Mouse (Mus musculus) left cerebral cortex, postnatal 4 days (tissue): Measurements from ENCODE around the gene Cxcl3. TPM values are rescaled to one million over a fixed set of nuclear protein-coding genes. Genes with fewer than 3 reads are reported as not detected.

ENCODE experiments used
- DNase-seq: peaks from one replicate; pipeline ENCODE4 v3.0.0-alpha.2; 2022
- intact Hi-C: fragments of 180-260 bp; cut with DNase I; formaldehyde crosslinking; loops from one replicate; pipeline ENCODE4 v1.15.1; 2025
- total RNA-seq, 2 experiments: library from RNA; stranded (reverse); gene quantifications; 2 replicates each; pipeline ENCODE4 v1.2.3; 2021

Gene Cxcl3
- total RNA-seq: not detected

DNA sequence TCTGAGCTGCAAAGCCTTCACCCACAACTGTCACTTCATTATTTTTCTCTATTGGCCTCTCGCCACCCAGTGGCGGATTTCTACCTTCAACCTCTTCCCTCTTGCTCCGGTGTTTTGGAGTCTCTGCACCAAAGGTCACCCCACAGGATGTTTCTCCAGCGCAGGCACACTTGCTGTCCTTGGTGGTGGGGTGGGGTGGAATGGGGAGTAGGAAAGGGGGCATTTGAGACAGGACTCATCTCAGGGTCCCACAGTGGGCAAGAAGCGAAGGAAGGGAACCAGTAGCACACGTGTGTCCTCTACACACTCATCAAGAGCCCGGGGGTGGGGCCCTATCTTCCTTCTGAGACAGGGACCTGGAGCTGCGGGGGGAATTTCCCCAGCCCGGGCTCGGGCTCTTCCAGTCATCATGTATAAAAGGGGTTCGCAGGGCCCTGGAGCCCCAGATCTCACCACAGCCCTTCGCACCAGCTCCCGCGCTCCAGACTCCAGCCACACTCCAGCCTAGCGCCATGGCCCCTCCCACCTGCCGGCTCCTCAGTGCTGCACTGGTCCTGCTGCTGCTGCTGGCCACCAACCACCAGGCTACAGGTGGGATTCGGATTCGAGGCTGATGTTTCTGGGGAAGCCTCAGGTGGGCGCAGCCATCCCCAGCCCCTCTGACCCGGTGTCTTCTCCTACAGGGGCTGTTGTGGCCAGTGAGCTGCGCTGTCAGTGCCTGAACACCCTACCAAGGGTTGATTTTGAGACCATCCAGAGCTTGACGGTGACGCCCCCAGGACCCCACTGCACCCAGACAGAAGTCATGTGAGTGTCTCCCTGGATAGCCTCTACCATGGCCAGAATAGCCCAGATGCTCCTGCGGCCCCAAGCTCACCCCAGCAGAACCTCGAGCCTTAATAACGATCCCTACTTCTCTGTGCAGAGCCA, at the start of gene Cxcl3:
Gene Cxcl3 (plus strand): TSS at position 445 of the 930 bp plus-strand sequence.
- intact Hi-C loops: no loop called here

DNA sequence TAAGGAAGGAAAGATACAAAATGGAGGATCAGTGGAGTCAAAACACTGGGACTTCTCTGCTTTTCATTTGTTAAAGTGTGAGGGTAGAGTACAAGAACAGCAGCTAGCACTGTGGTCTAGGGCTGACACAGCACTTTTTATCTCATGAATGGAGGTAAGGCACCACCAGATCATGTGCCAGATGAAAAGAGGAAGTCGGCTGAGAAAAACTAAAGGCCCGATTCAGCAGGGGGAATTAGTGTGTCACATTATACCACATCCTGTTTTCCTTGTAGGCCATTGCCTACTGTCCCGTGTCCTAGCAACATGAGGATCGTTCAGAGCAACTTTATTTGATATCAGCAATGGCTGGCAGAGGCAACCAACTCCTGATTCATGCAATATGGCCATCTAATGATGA, 43.9 kb upstream of the Cxcl3 start:
- no peak for DNase-seq
- intact Hi-C loops: no loop called here

More for the DNA sequence above, at the start of gene Cxcl3:
- peak; percentile 24 for DNase-seq

DNA sequence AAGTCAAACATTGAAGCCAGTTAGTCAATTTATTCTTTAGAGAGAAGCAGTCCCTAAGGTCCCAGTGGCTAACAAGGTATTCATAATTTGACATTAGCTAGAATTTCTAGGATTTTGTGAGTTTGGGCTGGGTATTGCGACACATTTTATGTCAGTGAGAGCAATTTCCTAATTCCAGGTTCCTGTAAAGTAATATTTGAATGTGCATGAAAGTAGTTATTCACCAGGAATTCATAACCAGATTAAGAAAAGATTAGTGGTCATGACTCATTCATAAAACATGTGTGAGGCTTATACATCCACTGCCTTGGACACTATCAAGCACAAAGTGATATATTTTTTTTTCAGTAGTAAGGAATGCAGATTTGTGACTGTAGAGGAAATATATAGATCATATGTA, 32.0 kb upstream of the Cxcl3 start:
- intact Hi-C loops: no loop called here

DNA sequence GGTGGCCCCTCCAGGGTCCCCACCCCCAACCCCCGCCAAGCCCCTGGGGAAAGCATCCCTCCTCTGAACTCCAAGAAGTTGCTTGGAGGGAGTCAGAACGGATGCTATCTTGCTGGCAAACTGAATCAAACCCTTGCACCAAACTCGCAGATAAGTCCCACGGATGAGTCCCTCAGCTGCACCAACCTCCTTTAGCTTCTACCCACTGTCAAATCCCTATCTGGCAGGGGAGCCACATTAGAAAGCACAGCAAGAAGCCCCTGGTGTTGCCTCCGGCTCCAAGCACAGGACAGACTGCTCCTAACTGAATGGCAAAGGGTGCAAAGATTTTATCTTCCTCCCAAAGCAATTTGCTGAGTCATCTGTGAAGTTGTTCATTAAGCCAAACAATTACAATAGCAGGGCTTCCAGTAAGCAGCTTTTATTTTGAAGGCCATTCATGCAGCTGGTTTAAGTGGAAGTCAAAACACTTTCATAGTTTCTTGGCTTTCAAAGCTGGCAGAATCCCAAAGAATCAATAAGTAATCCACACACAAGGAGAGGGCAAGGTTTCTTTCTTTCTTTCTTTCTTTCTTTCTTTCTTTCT, 27.8 kb upstream of the Cxcl3 start:
- DNase-seq: no peak
- intact Hi-C loops: no loop called here

More for the DNA sequence above, 32.0 kb upstream of the Cxcl3 start:
- no peak for DNase-seq

DNA sequence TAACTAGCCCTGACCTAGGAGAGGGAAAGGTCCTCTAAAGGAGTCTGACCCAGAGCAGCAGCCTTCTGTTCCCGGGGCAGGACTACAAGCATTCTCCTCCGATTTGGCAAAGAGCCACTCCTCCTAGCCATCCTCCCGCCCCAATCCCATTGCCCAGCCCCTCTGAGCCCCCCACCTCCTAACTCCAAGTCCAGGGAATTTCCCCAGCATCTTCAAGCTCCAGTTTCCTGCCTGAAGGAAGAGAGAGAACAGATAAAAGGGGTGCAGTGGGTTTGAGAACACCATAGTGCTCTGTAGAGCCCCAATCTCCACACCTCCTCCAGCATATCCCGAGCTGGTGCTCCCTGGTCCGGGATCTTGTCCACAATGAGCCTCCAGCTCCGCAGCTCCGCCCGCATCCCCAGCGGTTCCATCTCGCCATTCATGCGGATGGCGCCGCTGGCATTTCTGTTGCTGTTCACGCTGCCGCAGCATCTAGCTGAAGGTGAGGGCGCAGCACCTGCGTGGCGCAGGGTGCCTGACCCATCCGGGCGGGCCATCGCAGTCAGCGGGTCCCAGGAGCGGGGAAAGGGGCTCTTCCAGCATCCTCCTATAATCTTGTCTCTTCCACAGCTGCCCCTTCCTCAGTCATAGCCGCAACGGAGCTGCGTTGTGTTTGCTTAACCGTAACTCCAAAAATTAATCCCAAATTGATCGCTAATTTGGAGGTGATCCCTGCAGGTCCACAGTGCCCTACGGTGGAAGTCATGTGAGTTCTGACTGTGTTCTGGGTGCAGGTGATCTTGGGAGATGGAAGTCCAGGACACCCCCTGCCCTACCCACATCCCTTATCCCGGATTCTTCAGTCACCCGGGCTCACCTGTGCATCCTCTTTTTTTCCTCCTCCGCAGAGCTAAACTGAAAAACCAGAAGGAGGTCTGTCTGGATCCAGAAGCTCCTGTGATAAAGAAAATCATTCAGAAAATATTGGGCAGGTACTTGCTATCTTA, 26.5 kb upstream of the Cxcl3 start, which contains the start of gene Cxcl5:
Gene Cxcl5 (plus strand): TSS at position 284 of the 989 bp plus-strand sequence.
- intact Hi-C loops: no loop called here
- DNase-seq: peak; percentile 10

DNA sequence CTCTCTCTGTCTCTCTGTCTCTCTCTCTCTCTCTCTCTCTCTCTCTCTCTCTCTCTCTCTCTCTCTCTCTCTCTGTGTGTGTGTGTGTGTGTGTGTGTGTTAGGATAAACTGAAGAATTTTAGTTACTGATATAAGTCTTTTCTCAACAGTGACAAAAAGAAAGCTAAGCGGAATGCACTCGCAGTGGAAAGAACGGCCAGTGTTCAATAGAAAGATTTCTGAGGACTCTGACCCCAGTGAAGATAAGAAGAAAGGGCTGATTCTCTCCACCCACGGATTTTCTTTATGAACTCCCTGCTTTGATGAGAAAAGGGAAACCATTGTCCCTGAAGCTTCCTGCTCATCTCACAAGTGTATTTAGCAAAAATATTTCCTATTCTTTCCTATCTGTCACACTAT, 25.6 kb upstream of the Cxcl3 start:
- intact Hi-C loops: no loop called here
- DNase-seq: no peak

DNA sequence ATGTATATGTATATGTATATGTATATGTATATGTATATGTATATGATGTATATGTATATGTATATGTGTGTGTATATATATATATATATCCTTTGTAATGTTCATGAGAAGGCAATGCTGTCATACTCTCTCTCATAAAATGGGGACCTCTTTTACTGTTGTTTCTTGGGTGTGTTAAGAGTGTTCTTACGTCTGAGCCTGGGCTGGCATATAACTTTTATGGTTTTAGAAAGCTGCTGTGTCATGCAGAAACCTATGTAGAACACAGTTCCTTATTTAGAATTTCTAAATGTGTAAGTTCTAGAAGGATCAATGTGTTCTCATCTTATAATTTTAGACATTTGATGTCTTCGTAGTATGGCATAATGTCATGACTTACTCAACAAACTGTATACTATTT, 25.1 kb upstream of the Cxcl3 start:
- DNase-seq: no peak
- intact Hi-C loops: no loop called here

DNA sequence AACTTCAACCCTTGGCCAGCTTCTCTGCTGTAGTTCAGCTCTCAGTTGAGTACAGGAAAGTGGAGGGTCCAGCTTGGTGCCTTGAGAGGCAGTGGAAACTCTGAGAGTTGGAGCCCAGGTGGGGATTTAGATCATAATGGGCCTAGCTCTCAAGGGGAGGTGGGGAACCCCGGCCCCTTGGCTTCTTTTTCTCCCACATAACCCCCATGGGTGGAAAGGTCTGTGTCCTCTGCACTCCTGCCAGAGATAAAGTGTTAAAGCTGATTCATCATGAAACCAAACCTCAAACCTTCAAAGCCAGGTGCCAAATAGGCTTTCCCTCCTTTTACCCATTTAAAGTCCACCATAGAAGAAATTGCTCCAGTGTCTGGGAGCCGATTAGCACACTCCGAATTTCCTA, 24.1 kb upstream of the Cxcl3 start:
- DNase-seq: no peak

DNA sequence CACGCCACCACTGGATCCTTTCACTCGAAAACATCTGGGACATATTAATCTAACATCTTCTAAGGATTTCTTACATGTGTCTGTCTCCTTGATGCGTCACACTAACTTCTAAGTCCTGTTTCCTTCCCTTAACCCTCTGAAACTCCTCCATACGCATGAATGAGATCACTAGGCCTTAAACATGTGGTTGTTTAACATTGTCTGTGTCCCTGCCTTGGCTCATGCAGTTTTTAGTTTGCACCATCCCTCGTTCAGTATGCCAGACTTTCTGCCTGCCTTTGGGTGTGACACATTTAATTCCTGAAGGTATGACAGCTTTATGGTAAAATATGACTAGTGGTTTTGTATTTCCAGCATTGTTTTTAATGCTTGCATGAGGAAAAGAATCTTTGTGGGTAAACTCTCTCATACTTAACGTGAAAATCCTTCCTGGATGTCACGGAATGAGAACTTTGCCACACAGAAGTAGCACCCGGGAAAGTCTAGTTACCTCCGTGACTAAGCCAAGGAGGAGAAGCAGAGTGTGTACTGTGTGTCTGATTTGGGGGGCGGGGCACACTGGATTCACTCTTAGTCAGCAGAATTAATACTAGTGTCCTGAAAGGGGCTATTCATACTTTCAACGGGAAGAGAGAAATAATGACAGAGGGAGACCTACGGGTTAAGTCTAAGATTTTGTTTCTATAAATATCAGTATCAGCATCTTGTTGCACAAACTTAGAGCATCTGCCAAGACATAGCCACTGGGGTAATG, 21.8 kb upstream of the Cxcl3 start:
- intact Hi-C loops: no loop called here

More for the DNA sequence above, 24.1 kb upstream of the Cxcl3 start:
- intact Hi-C loops: no loop called here

DNA sequence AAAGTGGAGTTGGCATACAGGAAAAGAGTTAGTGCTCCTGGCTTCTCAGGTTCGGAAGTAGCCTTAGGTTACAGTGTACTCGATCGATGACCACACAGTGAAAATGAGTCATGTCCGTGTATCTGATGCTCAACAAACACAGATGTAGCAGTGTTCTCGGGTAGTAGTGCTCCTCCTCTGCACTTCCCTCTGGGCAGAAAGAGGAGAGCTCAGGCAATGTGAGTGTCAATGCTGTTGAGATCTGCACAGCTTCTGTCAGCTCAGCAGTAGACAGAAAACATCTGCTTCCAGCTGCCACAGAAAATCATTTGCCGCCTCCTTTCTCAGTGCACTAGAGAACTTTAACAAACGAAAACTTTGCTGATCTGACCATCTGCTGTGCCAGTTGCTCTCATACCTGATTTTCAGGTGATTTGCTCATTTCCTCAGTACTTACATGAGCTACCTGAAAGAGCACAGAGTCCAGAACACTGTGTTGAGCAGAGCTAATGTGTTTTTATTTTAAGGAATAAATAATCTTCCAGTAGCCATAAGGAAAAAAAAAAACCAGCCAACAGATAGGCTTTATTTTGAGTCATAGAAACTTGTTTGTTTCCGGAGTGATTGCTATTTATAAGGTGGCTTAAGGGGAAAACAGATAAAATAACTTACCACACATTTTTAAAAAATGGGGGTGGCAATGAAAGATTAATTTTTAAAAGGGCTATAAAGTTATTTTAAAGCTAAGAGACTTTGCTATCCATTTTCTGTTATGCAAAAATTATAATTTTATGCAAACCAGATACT, 19.9 kb upstream of the Cxcl3 start:
- intact Hi-C loops: no loop called here
- no peak for DNase-seq

More for the DNA sequence above, 21.8 kb upstream of the Cxcl3 start:
- DNase-seq: no peak

DNA sequence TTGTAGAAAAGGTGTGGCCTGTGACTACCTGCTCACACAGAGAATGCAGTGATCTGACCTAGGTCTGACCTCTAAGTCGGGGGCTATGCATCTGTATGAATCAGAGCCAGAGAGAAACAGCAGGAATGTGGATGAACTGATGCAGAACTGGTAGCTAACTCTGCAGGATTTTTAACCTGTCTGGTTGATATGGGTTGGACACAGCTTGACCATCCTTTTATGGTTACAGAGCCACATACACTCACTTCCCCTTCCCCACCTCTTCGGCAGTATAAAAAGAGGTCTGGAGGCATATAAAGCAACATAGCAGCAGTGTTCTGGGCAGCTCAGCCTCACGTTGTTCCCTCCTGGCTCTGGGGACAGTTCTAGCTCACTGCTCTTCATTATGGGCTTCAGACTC, 17.7 kb upstream of the Cxcl3 start, which contains the start of gene Ppbp:
Gene Ppbp (plus strand): TSS at position 301 of the 400 bp plus-strand sequence.
- no peak for DNase-seq
- intact Hi-C loops: no loop called here

DNA sequence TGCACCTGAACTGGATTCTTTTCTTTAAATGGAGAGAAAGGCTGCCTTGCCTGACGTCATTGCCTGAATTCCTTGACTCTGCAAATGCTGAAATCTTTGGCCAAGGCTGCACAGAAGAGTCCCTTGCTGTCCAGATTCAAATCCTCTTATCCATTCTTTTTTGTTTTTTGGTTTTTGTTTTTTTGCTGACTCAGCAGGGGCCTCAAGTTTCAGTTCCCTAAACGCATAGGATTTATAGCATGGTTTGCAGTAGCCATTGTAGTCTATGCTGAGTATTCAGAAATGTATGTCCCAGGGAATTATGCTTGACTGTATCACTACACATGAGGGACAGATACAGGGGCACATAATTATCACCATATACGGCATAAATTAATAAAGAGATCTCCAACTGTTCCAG, 14.5 kb upstream of the Cxcl3 start:
- intact Hi-C loops: no loop called here
- no peak for DNase-seq

DNA sequence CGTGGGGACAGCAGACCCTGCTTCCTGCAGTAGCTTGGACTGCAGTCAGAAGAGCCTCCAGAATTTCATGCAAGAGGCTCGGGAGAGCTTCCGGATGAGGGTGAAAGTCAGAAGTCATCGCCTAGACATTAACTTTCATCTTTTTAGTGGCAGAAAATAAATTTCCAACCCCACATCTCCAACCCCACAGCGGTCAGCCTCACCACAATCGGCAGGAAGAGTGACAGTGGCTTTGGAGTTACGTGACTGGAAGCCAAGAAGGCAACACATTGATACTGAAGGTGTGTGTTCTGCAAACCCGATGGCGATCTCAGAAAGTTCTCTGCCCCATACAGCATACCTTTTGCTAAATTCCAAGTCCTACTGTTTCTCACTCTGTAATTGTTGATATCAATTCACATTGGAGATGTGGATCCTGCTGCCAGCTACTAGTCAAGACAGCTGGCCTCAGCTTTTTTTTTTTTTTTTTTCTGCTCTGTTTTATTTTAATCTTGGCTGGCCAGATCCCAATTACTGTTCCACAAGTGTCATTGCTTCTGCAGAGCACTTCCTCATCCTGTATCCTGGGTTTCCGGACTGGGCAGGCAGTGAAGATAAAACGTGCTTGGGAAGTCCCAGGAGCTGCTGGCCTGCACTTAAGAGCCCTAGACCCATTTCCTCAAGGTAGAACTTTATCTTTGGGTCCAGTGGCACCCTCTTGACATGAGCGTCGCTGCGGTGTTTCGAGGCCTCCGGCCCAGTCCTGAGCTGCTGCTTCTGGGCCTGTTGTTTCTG, 13.8 kb upstream of the Cxcl3 start, which contains the start of gene Pf4:
Gene Pf4 (plus strand): TSS at position 556 of the 774 bp plus-strand sequence.
- DNase-seq: no peak
- intact Hi-C loops: no loop called here

DNA sequence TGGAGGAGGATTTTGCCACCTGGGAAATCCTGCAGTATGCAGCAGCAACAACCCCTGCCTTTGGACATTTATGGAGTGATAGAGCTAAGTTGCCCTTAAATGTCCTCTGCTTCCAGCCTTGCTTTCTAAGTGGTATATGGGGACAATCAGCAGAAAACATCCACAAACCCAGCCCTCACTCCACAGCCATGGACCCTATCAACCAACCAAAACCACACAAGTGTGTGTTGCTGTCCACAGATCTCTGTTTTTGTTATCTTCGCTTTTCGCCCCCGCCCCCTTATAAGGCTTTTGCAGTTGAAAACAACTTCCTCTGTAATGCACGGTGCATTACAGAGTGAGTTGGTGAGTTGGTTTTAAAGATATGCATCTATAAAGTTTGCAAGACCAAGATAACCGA, 10.3 kb upstream of the Cxcl3 start:
- intact Hi-C loops: no loop called here
- no peak for DNase-seq

DNA sequence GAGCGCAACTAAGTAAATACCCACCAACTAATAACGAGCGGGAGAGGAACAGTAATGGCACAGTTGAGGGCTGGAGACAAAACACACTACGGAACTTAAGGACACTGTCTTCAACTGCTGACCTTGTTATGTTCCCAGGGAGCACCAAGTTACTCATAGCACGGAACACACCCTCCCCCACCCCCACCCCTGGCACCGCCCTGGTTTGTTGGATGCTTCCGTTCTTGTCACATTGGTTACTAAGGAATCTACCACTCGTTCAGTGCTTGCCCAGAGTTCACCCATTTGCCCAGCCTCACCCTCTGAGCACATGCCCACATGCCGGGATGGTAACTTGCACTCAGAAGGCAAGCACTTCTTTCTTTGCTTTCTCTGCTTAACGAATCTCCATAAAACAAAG, 8.3 kb upstream of the Cxcl3 start:
- intact Hi-C loops: no loop called here
- DNase-seq: no peak

DNA sequence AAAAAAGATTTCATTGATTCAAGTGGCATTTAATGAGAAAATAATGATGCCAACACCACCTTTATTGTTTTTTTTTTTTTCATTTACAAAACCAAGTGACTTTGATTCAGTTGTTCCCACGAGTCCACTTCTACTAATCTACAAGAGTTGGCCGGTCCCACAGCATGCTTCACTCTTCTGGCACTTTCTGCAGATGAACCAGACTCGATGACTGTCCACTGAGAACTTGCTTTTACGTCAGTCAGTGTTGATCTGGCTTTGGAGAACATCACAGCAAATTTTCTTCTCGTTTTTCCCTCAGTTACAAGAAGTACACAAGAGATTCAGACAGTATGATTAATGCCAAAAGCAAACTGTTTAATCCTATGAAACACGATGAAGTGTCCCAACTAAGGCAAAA, 7.0 kb upstream of the Cxcl3 start:
- no peak for DNase-seq
- intact Hi-C loops: no loop called here

DNA sequence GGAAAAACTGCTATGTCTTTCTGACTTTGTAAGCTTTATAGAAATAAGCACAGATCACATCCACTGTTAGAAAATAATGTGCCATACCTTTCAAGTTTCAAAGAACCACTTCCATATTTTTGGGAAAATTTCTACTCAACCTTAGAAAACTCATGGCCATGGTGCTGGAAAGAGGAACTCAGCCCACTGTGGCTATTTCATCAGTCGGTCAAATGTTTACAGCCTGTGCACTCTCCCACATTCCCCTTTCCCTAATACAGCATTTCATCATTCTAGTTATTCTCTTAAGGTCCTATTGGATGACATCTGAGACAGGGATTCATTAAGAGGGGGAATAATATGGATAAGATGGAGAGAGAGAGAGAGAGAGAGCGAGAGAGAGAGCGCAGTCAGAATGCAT, 2.2 kb upstream of the Cxcl3 start:
- no peak for DNase-seq
- intact Hi-C loops: no loop called here

DNA sequence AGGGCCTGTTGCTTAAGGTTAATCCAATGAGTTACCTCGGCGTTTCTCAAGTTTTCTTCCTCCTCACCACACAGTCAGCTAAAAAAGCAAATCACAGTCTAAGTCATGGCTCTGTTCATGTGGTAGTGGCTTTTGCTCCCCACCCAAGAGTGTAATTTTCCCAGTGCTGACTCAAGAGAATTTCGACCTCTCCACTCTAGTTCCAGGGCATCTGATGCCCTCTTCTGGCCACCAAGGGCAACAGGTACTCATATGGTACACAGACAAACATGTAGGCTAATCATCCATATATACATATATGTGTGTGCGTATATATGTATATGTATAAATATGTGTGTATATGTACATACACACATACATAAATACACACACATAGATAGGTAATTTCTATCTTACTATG, 2.2 kb downstream of the Cxcl3 start:
- DNase-seq: no peak
- intact Hi-C loops: no loop called here
